Mouse (Mus musculus): ENCODE measurements around the gene Snrnp25.

GRCm38 (mm10) chr11:32189434-32189833 lies 15.8 kb upstream of the Snrnp25 start:
- TF ChIP-seq MYOG (IDR thresholded peaks at IDR 0.05; ENCODE audit: control insufficient read depth in 1 of 3, insufficient read depth in 1 of 3, insufficient read length in 2 of 3, low read depth in 2 of 3), result no peak
- no peak for TF ChIP-seq POLR2A (IDR thresholded peaks at IDR 0.05; ENCODE audit: insufficient read length, low read depth)
- TF ChIP-seq TCF12 (IDR thresholded peaks at IDR 0.05; ENCODE audit: insufficient read depth, poor library complexity, severe bottlenecking), result no peak
- TF ChIP-seq CEBPB (IDR thresholded peaks at IDR 0.05; ENCODE audit: insufficient read depth, poor library complexity, severe bottlenecking), result no peak
- no peak for TF ChIP-seq MYOD1 (IDR thresholded peaks at IDR 0.05; ENCODE audit: control insufficient read depth in 1 of 3, insufficient read length in 2 of 3, low read depth in 2 of 3)
- TF ChIP-seq USF1 (IDR thresholded peaks at IDR 0.05; ENCODE audit: low read depth), result no peak
